Mouse (Mus musculus) CH12.LX (cell line): Measurements from ENCODE around the gene Prkca. TPM values are rescaled to one million over a fixed set of nuclear protein-coding genes. Genes with fewer than 3 reads are reported as not detected.

ENCODE experiments used
- DNase-seq: peaks from one replicate; pipeline ENCODE4 v3.0.0-alpha.2; 2013; ENCODE audit errors: extremely low read depth
- H3K27ac ChIP-seq: 2 replicates; pipeline ENCODE4 v1.5.1; 2012; ENCODE audit warnings: low read depth, mild to moderate bottlenecking, control low read depth, moderate library complexity; ENCODE audit not compliant: insufficient read depth
- H3K27me3 ChIP-seq: replicated peaks from 2 replicates; pipeline ENCODE3; 2012; ENCODE audit warnings: inconsistent platforms
- H3K36me3 ChIP-seq, 2 experiments: replicated peaks in 1 of 2; 2 replicates each; pipeline versions ENCODE3 to v1.6.1; 2012; ENCODE audit warnings: inconsistent platforms in 1 of 2, low read length in 1 of 2, mild to moderate bottlenecking in 1 of 2, mixed read lengths in 1 of 2, moderate library complexity in 1 of 2; ENCODE audit not compliant: control insufficient read depth in 1 of 2, insufficient read depth in 1 of 2
- H3K4me1 ChIP-seq, 2 experiments: 2 replicates each; pipeline ENCODE4 v1.6.1; 2012; ENCODE audit warnings: inconsistent platforms in 1 of 2, moderate library complexity in 1 of 2; ENCODE audit not compliant: insufficient read depth in 2 of 2, control insufficient read depth in 1 of 2
- H3K4me2 ChIP-seq: 2 replicates; pipeline ENCODE4 v1.6.1; 2012; ENCODE audit warnings: low read depth, mild to moderate bottlenecking, control low read depth; ENCODE audit not compliant: poor library complexity, insufficient read depth, severe bottlenecking
- H3K4me3 ChIP-seq, 3 experiments: fragments of 150-350 bp in 1 of 3; sonication (generic) in 1 of 3; replicated peaks in 1 of 3; 2 replicates each; pipeline versions ENCODE3 to v1.5.1; 2011 to 2012; ENCODE audit warnings: low read depth in 2 of 3, low read length in 2 of 3, mild to moderate bottlenecking in 2 of 3, moderate library complexity in 2 of 3, control low read depth in 1 of 3, improper control_type of control experiment in 1 of 3, inconsistent platforms in 1 of 3, mixed read lengths in 1 of 3; ENCODE audit not compliant: poor library complexity in 1 of 3
- H3K79me2 ChIP-seq: replicated peaks from 2 replicates; pipeline ENCODE4 v1.6.1; 2012; ENCODE audit warnings: mild to moderate bottlenecking, moderate library complexity; ENCODE audit not compliant: control insufficient read depth, poor library complexity, insufficient read depth, severe bottlenecking; ENCODE audit errors: extremely low read depth
- H3K9ac ChIP-seq: 2 replicates; pipeline ENCODE4 v1.6.1; 2012; ENCODE audit warnings: low read depth, mild to moderate bottlenecking, control low read depth, moderate library complexity; ENCODE audit not compliant: insufficient read depth
- H3K9me3 ChIP-seq: replicated peaks from 2 replicates; pipeline ENCODE3; 2012; ENCODE audit warnings: low read length, inconsistent platforms, mixed read lengths
- BHLHE40 ChIP-seq: IDR thresholded peaks from 2 replicates; pipeline ENCODE4 v1.6.1; 2011; ENCODE audit warnings: mild to moderate bottlenecking, low read depth, low read length, improper control_type of control experiment
- CHD1 ChIP-seq: IDR thresholded peaks from 2 replicates; pipeline ENCODE4 v1.6.1; 2012; ENCODE audit warnings: low read depth, low read length, improper control_type of control experiment, inconsistent platforms
- HCFC1 ChIP-seq: IDR thresholded peaks from 2 replicates; pipeline ENCODE4 v1.6.1; 2012; ENCODE audit warnings: low read depth, mild to moderate bottlenecking, inconsistent platforms, low read length, improper control_type of control experiment
- KAT2A ChIP-seq: IDR thresholded peaks from 2 replicates; pipeline ENCODE4 v1.6.1; 2012; ENCODE audit warnings: low read length, improper control_type of control experiment, inconsistent platforms; ENCODE audit not compliant: insufficient replicate concordance
- MAX ChIP-seq: IDR thresholded peaks from 2 replicates; pipeline ENCODE4 v1.6.1; 2011; ENCODE audit warnings: low read length, improper control_type of control experiment
- MAZ ChIP-seq: IDR thresholded peaks from 2 replicates; pipeline ENCODE4 v1.6.1; 2012; ENCODE audit warnings: low read depth, mild to moderate bottlenecking, inconsistent platforms, low read length, improper control_type of control experiment, moderate library complexity
- MEF2A ChIP-seq: IDR thresholded peaks from 2 replicates; pipeline ENCODE4 v1.6.1; 2014; ENCODE audit warnings: low read depth, mild to moderate bottlenecking, inconsistent platforms, low read length, improper control_type of control experiment, borderline replicate concordance
- MXI1 ChIP-seq: IDR thresholded peaks from 2 replicates; pipeline ENCODE4 v1.6.1; 2011; ENCODE audit warnings: mild to moderate bottlenecking, low read depth, low read length, improper control_type of control experiment
- MYC ChIP-seq: IDR thresholded peaks from 2 replicates; pipeline ENCODE4 v1.6.1; 2011; ENCODE audit warnings: low read depth, mild to moderate bottlenecking, improper control_type of control experiment, low read length
- NELFE ChIP-seq: IDR thresholded peaks from 2 replicates; pipeline ENCODE4 v1.6.1; 2011; ENCODE audit warnings: low read depth, low read length, improper control_type of control experiment
- POLR2A ChIP-seq: IDR thresholded peaks from 2 replicates; pipeline ENCODE4 v1.6.1; 2011; ENCODE audit warnings: low read depth, mild to moderate bottlenecking, improper control_type of control experiment, low read length
- POLR2AphosphoS2 ChIP-seq: IDR thresholded peaks from 2 replicates; pipeline ENCODE4 v1.6.1; 2011; ENCODE audit warnings: low read depth, low read length, improper control_type of control experiment
- SIN3A ChIP-seq: IDR thresholded peaks from 2 replicates; pipeline ENCODE4 v1.6.1; 2012; ENCODE audit warnings: low read length, improper control_type of control experiment, inconsistent platforms
- TBP ChIP-seq: conservative IDR thresholded peaks from 2 replicates; pipeline ENCODE4 v1.6.1; 2011; ENCODE audit warnings: low read depth, low read length, improper control_type of control experiment
- TCF12 ChIP-seq: IDR thresholded peaks from 2 replicates; pipeline ENCODE4 v1.6.1; 2014; ENCODE audit warnings: low read depth, mild to moderate bottlenecking, inconsistent platforms, low read length, improper control_type of control experiment
- UBTF ChIP-seq: IDR thresholded peaks from 2 replicates; pipeline ENCODE4 v1.6.1; 2012; ENCODE audit warnings: low read depth, mild to moderate bottlenecking, inconsistent platforms, low read length, improper control_type of control experiment, moderate library complexity
- ZKSCAN1 ChIP-seq: IDR thresholded peaks from 2 replicates; pipeline ENCODE4 v1.6.1; 2012; ENCODE audit warnings: low read depth, inconsistent platforms, low read length, improper control_type of control experiment, borderline replicate concordance
- dilution Hi-C: fragments of 300-500 bp; cut with MboI; formaldehyde crosslinking; loops from 2 replicates; pipeline ENCODE4 v1.14.3; 2020; ENCODE audit warnings: low sequenced_read_pairs; ENCODE audit not compliant: extremely low pct_unique_long_range_greater_than_20kb, extremely low pct_ligation_motif_present
- in situ Hi-C: fragments of 300-500 bp; cut with MboI; formaldehyde crosslinking; loops from 3 replicates; pipeline ENCODE4 v1.14.3; 2019; ENCODE audit warnings: low sequenced_read_pairs, low pct_ligation_motif_present, low pct_unique_long_range_greater_than_20kb, mixed read lengths
- polyA plus RNA-seq: library from polyadenylated mRNA; unstranded; fragments of >175 nt; gene quantifications from 2 replicates; pipeline ENCODE4 v1.2.1, GENCODE M21; 2012; ENCODE audit warnings: low read depth; ENCODE audit not compliant: insufficient read length
- total RNA-seq, 2 experiments: library from RNA; depleted of rRNA; stranded (reverse); fragments of 300-350 nt in 1 of 2; fragments of >200 nt in 1 of 2; gene quantifications; 2 replicates each; pipeline ENCODE4 v1.2.3; 2012 to 2014

The Prkca gene
- total and polyA plus RNA-seq, 3 experiments = 40.0 to 107 (median 43.7) TPM

DNA sequence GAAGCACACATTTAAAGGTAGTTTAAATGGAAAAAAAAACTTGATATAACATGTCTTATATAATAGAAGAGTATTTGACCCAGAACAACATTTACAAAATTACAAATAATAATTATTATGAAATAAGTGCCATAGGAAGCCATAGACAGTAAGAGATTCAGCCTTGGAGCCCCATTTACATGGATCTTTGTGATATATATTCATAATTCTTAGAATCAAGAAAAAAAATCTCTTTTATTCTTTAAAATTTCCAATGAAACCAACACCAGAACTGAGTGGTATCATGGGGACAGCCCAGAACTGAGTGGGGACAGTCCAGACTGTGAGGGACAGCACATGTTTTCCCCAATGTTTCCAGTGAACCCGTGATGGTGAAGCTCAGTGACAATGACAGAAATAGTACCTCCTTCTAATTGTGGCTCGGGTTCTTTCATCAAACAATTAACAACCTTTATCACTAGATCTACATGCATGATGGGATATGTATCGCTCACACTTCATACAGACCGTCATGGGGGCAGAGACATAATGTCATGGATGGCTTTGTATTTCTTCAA lies 144.2 kb downstream of the Prkca start (continued):
- TF ChIP-seq MEF2A (peak; percentile 99), HCFC1 (no peak), ZKSCAN1 (no peak), MAZ (peak; percentile 77; the same call in 1 of the 2 replicates)
- TF ChIP-seq, all 38 proteins: peak for 19

DNA sequence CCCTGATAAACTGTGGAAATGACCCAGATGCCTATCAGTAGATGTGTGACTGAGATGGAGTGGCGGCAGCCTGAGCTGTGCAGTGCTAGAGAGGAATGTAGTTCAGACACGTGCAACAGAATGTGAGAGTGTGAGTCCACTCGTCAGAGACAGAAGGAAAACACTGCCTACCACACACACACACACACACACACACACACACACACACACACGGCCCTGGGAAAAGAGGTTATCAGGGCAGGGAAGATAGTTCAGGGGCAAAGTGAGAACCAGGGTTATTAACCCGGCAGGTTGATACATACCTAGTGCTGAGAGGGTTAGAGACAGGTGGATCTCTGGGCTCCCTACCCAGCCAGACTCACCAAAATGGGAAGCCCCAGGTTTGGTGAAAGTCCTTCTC lies 145.1 kb downstream of the Prkca start:
- H3K27ac ChIP-seq = peak overlapping the region; percentile 20; the same call in 1 of the 2 replicates
- no peak for DNase-seq
- H3K4me2 ChIP-seq = no peak overlapping the region
- H3K79me2 ChIP-seq = peaks cover 27% of the 10 kb centered on the region
- no peak for TF ChIP-seq HCFC1
- no peak for TF ChIP-seq NELFE
- no peak for TF ChIP-seq MXI1
- no peak for TF ChIP-seq MAX
- no peak for TF ChIP-seq MEF2A
- no peak for TF ChIP-seq MYC
- no peak for TF ChIP-seq POLR2AphosphoS2
- no peak for TF ChIP-seq POLR2A
- no peak for TF ChIP-seq BHLHE40
- no peak for TF ChIP-seq TCF12
- no peak for TF ChIP-seq UBTF
- no peak for TF ChIP-seq TBP
- TF ChIP-seq MAZ = no peak
- no peak for TF ChIP-seq KAT2A
- TF ChIP-seq SIN3A = no peak
- dilution Hi-C loops = no loop called here
- H3K9me3 ChIP-seq = no peaks in the 10 kb centered on the region
- in situ Hi-C loops = no loop called here
- H3K36me3 ChIP-seq = peaks cover 7 to 49% of the 10 kb centered on the region in 2 experiments
- H3K4me1 ChIP-seq = peaks cover 40 to 99% of the 10 kb centered on the region in 2 experiments
- H3K4me3 ChIP-seq = no peak overlapping the region
- H3K27me3 ChIP-seq = no peaks in the 10 kb centered on the region
- no peak overlapping the region for H3K9ac ChIP-seq

DNA sequence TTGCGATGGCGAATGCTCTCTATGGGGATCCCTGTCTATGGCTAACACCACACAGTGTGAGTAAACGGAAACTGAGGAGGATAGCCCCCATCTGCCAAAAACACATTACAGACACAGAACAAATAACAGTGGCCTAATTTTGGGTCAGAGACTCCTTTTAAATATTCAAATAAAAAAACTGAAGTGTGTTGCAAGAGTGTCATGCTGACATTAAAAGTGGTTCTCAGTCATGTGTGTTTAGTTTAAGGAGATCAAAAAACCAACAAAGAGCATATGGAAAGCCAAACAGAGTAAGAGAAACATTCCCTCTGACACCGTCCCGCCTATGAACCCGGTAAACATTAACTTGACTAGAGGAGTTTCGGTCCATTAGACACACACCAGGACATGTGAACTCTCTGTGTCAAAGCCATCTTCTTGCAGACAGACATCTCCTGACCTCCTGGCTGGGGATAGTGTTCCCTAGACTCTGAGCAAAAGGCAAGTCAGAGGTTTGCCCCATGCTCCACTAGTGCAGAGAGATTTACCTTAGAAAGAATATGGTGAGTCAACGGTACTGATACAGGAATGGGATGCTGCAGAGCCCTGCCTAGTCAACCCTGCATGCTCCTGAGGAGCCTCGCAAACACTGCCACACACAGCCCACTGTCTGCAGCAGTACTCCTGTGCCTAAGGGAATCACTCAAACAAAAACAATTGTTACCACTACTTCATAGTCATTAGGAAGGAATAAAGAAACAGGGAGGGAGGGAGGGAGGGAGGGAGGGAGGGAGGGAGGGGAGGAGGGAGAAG lies 146.1 kb downstream of the Prkca start:
- no peaks in the 10 kb centered on the region for H3K9me3 ChIP-seq
- H3K27me3 ChIP-seq = no peaks in the 10 kb centered on the region
- peak overlapping the region; percentile 23; the same call in 1 of the 2 replicates for H3K27ac ChIP-seq
- H3K4me1 ChIP-seq = peaks cover 37 to 97% of the 10 kb centered on the region in 2 experiments
- no peak overlapping the region for H3K4me2 ChIP-seq
- dilution Hi-C loops (no loop called here), in situ Hi-C loops (no loop called here)
- peaks cover 21% of the 10 kb centered on the region for H3K79me2 ChIP-seq
- H3K9ac ChIP-seq = no peak overlapping the region
- H3K4me3 ChIP-seq = no peak overlapping the region
- DNase-seq = no peak
- peaks cover 7 to 56% of the 10 kb centered on the region in 2 experiments for H3K36me3 ChIP-seq
- TF ChIP-seq MXI1 (no peak), CHD1 (0 out of 2 replicates have a peak, but pooled peaks have one; percentile 22)
